Mouse (Mus musculus) bone marrow, adult 2 months (tissue): ENCODE data around the gene Zyg11b.

Experiments used
- CTCF ChIP-seq: fragments of 200-500 bp; IDR thresholded peaks from 2 replicates; pipeline ENCODE4 v1.5.1; 2011; ENCODE audit warnings: low read length, control low read depth; ENCODE audit not compliant: control insufficient read depth, insufficient read depth
- POLR2A ChIP-seq: fragments of 200-500 bp; IDR thresholded peaks from 2 replicates; pipeline ENCODE4 v1.6.1; 2011; ENCODE audit warnings: low read depth, mild to moderate bottlenecking, control low read depth, low read length, borderline replicate concordance; ENCODE audit not compliant: control insufficient read depth

- TF ChIP-seq CTCF (no peak), POLR2A (no peak)
These were observed 28.6 kb downstream of the Zyg11b start for GRCm38 (mm10) chr4:108272286-108272685.
